Mouse (Mus musculus) E14TG2a.4 (cell line): Measurements from ENCODE around the gene Acot7.

ENCODE experiments used
- H3K27me3 ChIP-seq: 2 replicates; pipeline ENCODE4 v1.6.1; 2014; ENCODE audit warnings: low read length, control low read depth; ENCODE audit not compliant: insufficient read depth
- H3K36me3 ChIP-seq: 2 replicates; pipeline ENCODE4 v1.6.1; 2014; ENCODE audit warnings: low read length, control low read depth; ENCODE audit not compliant: insufficient read depth
- H3K4me1 ChIP-seq: replicated peaks from 2 replicates; pipeline ENCODE4 v1.6.1; 2014; ENCODE audit warnings: low read depth, low read length, control low read depth
- H3K4me3 ChIP-seq: replicated peaks from 2 replicates; pipeline ENCODE4 v1.5.1; 2014; ENCODE audit warnings: mild to moderate bottlenecking, low read length
- H3K9me3 ChIP-seq: 2 replicates; pipeline ENCODE4 v1.6.1; 2014; ENCODE audit warnings: low read length, control low read depth
- CTCF ChIP-seq: conservative IDR thresholded peaks from 2 replicates; pipeline ENCODE4 v1.5.1; 2014; ENCODE audit warnings: low read length
- NANOG ChIP-seq: IDR thresholded peaks from 2 replicates; pipeline ENCODE4 v1.6.1; 2014; ENCODE audit warnings: borderline replicate concordance, low read length, mixed read lengths
- POU5F1 ChIP-seq: IDR thresholded peaks from 2 replicates; pipeline ENCODE4 v1.6.1; 2014; ENCODE audit warnings: low read length, borderline replicate concordance

Gene Acot7

GRCm38 (mm10) chr4:152135363-152135762 is 42.6 kb upstream of the Acot7 start:
- peaks cover 43% of the 10 kb centered on the region for H3K27me3 ChIP-seq
- peaks cover 63% of the 10 kb centered on the region for H3K4me1 ChIP-seq
- no peaks in the 10 kb centered on the region for H3K9me3 ChIP-seq
- no peaks in the 10 kb centered on the region for H3K36me3 ChIP-seq
- TF ChIP-seq NANOG (no peak), CTCF (no peak), POU5F1 (no peak)
- H3K4me3 ChIP-seq = no peak overlapping the region

- no peaks in the 10 kb centered on the region for H3K36me3 ChIP-seq
- H3K9me3 ChIP-seq = no peaks in the 10 kb centered on the region
- H3K4me1 ChIP-seq = peaks cover 59% of the 10 kb centered on the region
- peaks cover 41% of the 10 kb centered on the region for H3K27me3 ChIP-seq
- H3K4me3 ChIP-seq = no peak overlapping the region
- no peak for TF ChIP-seq POU5F1
- peak; percentile 54 for TF ChIP-seq CTCF
Observed at GRCm38 (mm10) chr4:152136112-152136875, 41.6 kb upstream of the Acot7 start.

- no peaks in the 10 kb centered on the region for H3K36me3 ChIP-seq
- H3K9me3 ChIP-seq = no peaks in the 10 kb centered on the region
- TF ChIP-seq CTCF (no peak), POU5F1 (no peak), NANOG (no peak)
- no peak overlapping the region for H3K4me3 ChIP-seq
- peaks cover 53% of the 10 kb centered on the region for H3K4me1 ChIP-seq
- peaks cover 40% of the 10 kb centered on the region for H3K27me3 ChIP-seq
Observed at GRCm38 (mm10) chr4:152136876-152137250, 41.1 kb upstream of the Acot7 start.

GRCm38 (mm10) chr4:152138497-152139260 is 39.3 kb upstream of the Acot7 start:
- Histone ChIP-seq H3K4me3 (peak overlapping the region; percentile 87), H3K4me1 (peaks cover 35% of the 10 kb centered on the region), H3K36me3 (no peaks in the 10 kb centered on the region), H3K27me3 (peaks cover 26% of the 10 kb centered on the region), H3K9me3 (no peaks in the 10 kb centered on the region)
- peak; percentile 37 for TF ChIP-seq CTCF
- no peak for TF ChIP-seq POU5F1

GRCm38 (mm10) chr4:152140441-152140840 is 37.5 kb upstream of the Acot7 start:
- peaks cover 26% of the 10 kb centered on the region for H3K27me3 ChIP-seq
- no peaks in the 10 kb centered on the region for H3K9me3 ChIP-seq
- no peak for TF ChIP-seq POU5F1
- TF ChIP-seq CTCF = peak; percentile 93
- TF ChIP-seq NANOG = no peak
- no peaks in the 10 kb centered on the region for H3K36me3 ChIP-seq
- H3K4me3 ChIP-seq = no peak overlapping the region
- H3K4me1 ChIP-seq = peaks cover 20% of the 10 kb centered on the region

- peaks cover 19% of the 10 kb centered on the region for H3K4me1 ChIP-seq
- H3K36me3 ChIP-seq = no peaks in the 10 kb centered on the region
- H3K9me3 ChIP-seq = no peaks in the 10 kb centered on the region
- H3K27me3 ChIP-seq = peaks cover 33% of the 10 kb centered on the region
- TF ChIP-seq POU5F1 = no peak
- no peak for TF ChIP-seq CTCF
- no peak for TF ChIP-seq NANOG
- H3K4me3 ChIP-seq = no peak overlapping the region
Observed at GRCm38 (mm10) chr4:152141521-152142135, 36.3 kb upstream of the Acot7 start.

- Histone ChIP-seq H3K4me1 (peaks cover 17% of the 10 kb centered on the region), H3K9me3 (no peaks in the 10 kb centered on the region), H3K27me3 (peaks cover 40% of the 10 kb centered on the region), H3K4me3 (no peak overlapping the region), H3K36me3 (no peaks in the 10 kb centered on the region)
- TF ChIP-seq CTCF = peak; percentile 61
- TF ChIP-seq NANOG = no peak
Observed at GRCm38 (mm10) chr4:152143632-152144031, 34.3 kb upstream of the Acot7 start.

GRCm38 (mm10) chr4:152145473-152145872 is 32.5 kb upstream of the Acot7 start:
- Histone ChIP-seq H3K9me3 (no peaks in the 10 kb centered on the region), H3K27me3 (peaks cover 58% of the 10 kb centered on the region), H3K36me3 (no peaks in the 10 kb centered on the region), H3K4me3 (no peak overlapping the region), H3K4me1 (peaks cover 17% of the 10 kb centered on the region)
- no peak for TF ChIP-seq NANOG
- no peak for TF ChIP-seq POU5F1
- TF ChIP-seq CTCF = no peak
